Mouse (Mus musculus) CH12.LX (cell line): ENCODE results near the gene Sec24a.

Source experiments
- CTCF ChIP-seq, 2 experiments: IDR thresholded peaks in 1 of 2; conservative IDR thresholded peaks in 1 of 2; 2 replicates each; pipeline ENCODE4 v1.5.1; 2011 to 2012; ENCODE audit warnings: low read depth in 2 of 2, low read length in 2 of 2, improper control_type of control experiment in 1 of 2, inconsistent platforms in 1 of 2, mild to moderate bottlenecking in 1 of 2, moderate library complexity in 1 of 2
- POLR2A ChIP-seq: IDR thresholded peaks from 2 replicates; pipeline ENCODE4 v1.6.1; 2011; ENCODE audit warnings: low read depth, mild to moderate bottlenecking, improper control_type of control experiment, low read length
- POLR2AphosphoS2 ChIP-seq: IDR thresholded peaks from 2 replicates; pipeline ENCODE4 v1.6.1; 2011; ENCODE audit warnings: low read depth, low read length, improper control_type of control experiment
- TBP ChIP-seq: conservative IDR thresholded peaks from 2 replicates; pipeline ENCODE4 v1.6.1; 2011; ENCODE audit warnings: low read depth, low read length, improper control_type of control experiment
- UBTF ChIP-seq: IDR thresholded peaks from 2 replicates; pipeline ENCODE4 v1.6.1; 2012; ENCODE audit warnings: low read depth, mild to moderate bottlenecking, inconsistent platforms, low read length, improper control_type of control experiment, moderate library complexity

DNA sequence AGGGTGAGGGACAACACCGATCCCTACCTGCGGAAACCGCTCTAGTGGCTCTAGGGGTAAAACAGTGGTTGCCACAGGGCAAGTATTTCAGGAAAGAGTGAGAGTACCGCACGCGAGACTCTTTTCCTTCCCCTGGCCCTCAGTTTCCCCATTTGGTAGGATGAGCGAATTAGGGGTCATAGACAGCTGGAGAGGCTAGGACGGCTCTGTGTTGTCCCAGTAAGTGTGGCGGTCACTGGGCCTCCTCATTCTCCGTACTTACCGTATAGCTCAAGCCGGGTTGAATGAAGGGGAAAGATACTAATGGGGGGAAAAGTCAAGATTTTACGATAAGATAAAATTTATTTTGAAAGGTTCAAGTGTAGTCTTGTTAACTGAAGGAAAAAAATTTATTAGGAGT lies 521 bp upstream of the Sec24a start:
- TF ChIP-seq UBTF (no peak), POLR2A (no peak), TBP (no peak), CTCF (conservative IDR thresholded peaks at IDR 0.05 in 1 of 2, IDR thresholded peaks at IDR 0.05 in 1 of 2; ENCODE audit: low read depth in 2 of 2, low read length in 2 of 2) (no peak), POLR2AphosphoS2 (no peak)
